Mouse (Mus musculus) MEL (cell line): ENCODE results near the gene Adamts4. TPM values are rescaled to one million over a fixed set of nuclear protein-coding genes. Genes with fewer than 3 reads are reported as not detected.

ENCODE experiments used
- DNase-seq: peaks from one replicate; pipeline ENCODE4 v3.0.0; 2011; ENCODE audit warnings: low read depth, low spot score
- H3K27ac ChIP-seq: 2 replicates; pipeline ENCODE4 v1.5.1; 2012; ENCODE audit warnings: low read depth, mild to moderate bottlenecking, control low read depth, low read length, moderate library complexity; ENCODE audit not compliant: control insufficient read depth
- H3K27me3 ChIP-seq, 2 experiments: fragments of 150-350 bp in 1 of 2; sonication (generic) in 1 of 2; 2 replicates each; pipeline ENCODE4 v1.6.1; 2012; ENCODE audit warnings: low read length in 2 of 2, mild to moderate bottlenecking in 2 of 2, improper control_type of control experiment in 1 of 2, moderate library complexity in 1 of 2; ENCODE audit not compliant: insufficient read depth in 2 of 2, control insufficient read depth in 1 of 2
- H3K36me3 ChIP-seq, 2 experiments: 2 replicates each; pipeline ENCODE4 v1.6.1; 2012 to 2014; ENCODE audit warnings: low read length in 2 of 2, improper control_type of control experiment in 1 of 2, inconsistent platforms in 1 of 2, mild to moderate bottlenecking in 1 of 2; ENCODE audit not compliant: insufficient read depth in 2 of 2, control insufficient read depth in 1 of 2
- H3K4me1 ChIP-seq, 2 experiments: fragments of 150-350 bp in 1 of 2; sonication (generic) in 1 of 2; 2 replicates each; pipeline ENCODE4 v1.6.1; 2012; ENCODE audit warnings: low read length in 2 of 2, improper control_type of control experiment in 1 of 2, mild to moderate bottlenecking in 1 of 2; ENCODE audit not compliant: insufficient read depth in 2 of 2, control insufficient read depth in 1 of 2
- H3K4me3 ChIP-seq, 2 experiments: fragments of 150-350 bp in 1 of 2; sonication (generic) in 1 of 2; 2 replicates each; pipeline ENCODE4 v1.5.1; 2012; ENCODE audit warnings: low read depth in 2 of 2, low read length in 2 of 2, mild to moderate bottlenecking in 2 of 2, moderate library complexity in 2 of 2, control low read depth in 1 of 2, improper control_type of control experiment in 1 of 2; ENCODE audit not compliant: control insufficient read depth in 1 of 2, insufficient read depth in 1 of 2
- H3K79me2 ChIP-seq: 2 replicates; pipeline ENCODE4 v1.6.1; 2012; ENCODE audit warnings: mild to moderate bottlenecking, low read length, moderate library complexity; ENCODE audit not compliant: control insufficient read depth, poor library complexity, insufficient read depth
- H3K9ac ChIP-seq: 2 replicates; pipeline ENCODE4 v1.6.1; 2012; ENCODE audit warnings: low read depth, mild to moderate bottlenecking, control low read depth, low read length, moderate library complexity; ENCODE audit not compliant: control insufficient read depth, poor library complexity, severe bottlenecking
- H3K9me3 ChIP-seq: fragments of 150-350 bp; sonication (generic); replicated peaks from 2 replicates; pipeline ENCODE4 v1.6.1; 2012; ENCODE audit warnings: mild to moderate bottlenecking, low read length, improper control_type of control experiment, moderate library complexity; ENCODE audit not compliant: insufficient read depth
- E2F4 ChIP-seq: IDR thresholded peaks from 2 replicates; pipeline ENCODE4 v1.6.1; 2011; ENCODE audit warnings: low read depth, low read length, improper control_type of control experiment, borderline replicate concordance
- ETS1 ChIP-seq: IDR thresholded peaks from 2 replicates; pipeline ENCODE4 v1.6.1; 2012; ENCODE audit warnings: low read depth, mild to moderate bottlenecking, inconsistent platforms, low read length, improper control_type of control experiment, moderate library complexity
- GABPA ChIP-seq: IDR thresholded peaks from 2 replicates; pipeline ENCODE4 v1.6.1; 2012; ENCODE audit warnings: low read depth, mild to moderate bottlenecking, inconsistent platforms, low read length, improper control_type of control experiment, moderate library complexity
- JUND ChIP-seq: IDR thresholded peaks from 2 replicates; pipeline ENCODE4 v1.6.1; 2011; ENCODE audit warnings: low read depth, mild to moderate bottlenecking, improper control_type of control experiment, low read length
- KAT2A ChIP-seq: conservative IDR thresholded peaks from 2 replicates; pipeline ENCODE4 v1.6.1; 2012; ENCODE audit warnings: low read depth, low read length, improper control_type of control experiment, inconsistent platforms
- MAFK ChIP-seq: IDR thresholded peaks from 2 replicates; pipeline ENCODE4 v1.6.1; 2011; ENCODE audit warnings: low read depth, mild to moderate bottlenecking, low read length, improper control_type of control experiment, borderline replicate concordance
- MAX ChIP-seq: IDR thresholded peaks from 2 replicates; pipeline ENCODE4 v1.6.1; 2011; ENCODE audit warnings: low read length, improper control_type of control experiment
- MAZ ChIP-seq: IDR thresholded peaks from 2 replicates; pipeline ENCODE4 v1.6.1; 2012; ENCODE audit warnings: low read depth, mild to moderate bottlenecking, inconsistent platforms, low read length, improper control_type of control experiment
- MXI1 ChIP-seq: IDR thresholded peaks from 2 replicates; pipeline ENCODE4 v1.6.1; 2011; ENCODE audit warnings: mild to moderate bottlenecking, low read depth, low read length, improper control_type of control experiment
- MYB ChIP-seq: IDR thresholded peaks from 2 replicates; pipeline ENCODE4 v1.6.1; 2011; ENCODE audit warnings: mild to moderate bottlenecking, low read depth, low read length, improper control_type of control experiment
- MYC ChIP-seq: IDR thresholded peaks from 2 replicates; pipeline ENCODE4 v1.6.1; 2011; ENCODE audit warnings: low read depth, mild to moderate bottlenecking, low read length, improper control_type of control experiment, moderate library complexity
- NELFE ChIP-seq: IDR thresholded peaks from 2 replicates; pipeline ENCODE4 v1.6.1; 2011; ENCODE audit warnings: low read depth, low read length, improper control_type of control experiment
- NRF1 ChIP-seq: IDR thresholded peaks from 2 replicates; pipeline ENCODE4 v1.6.1; 2014; ENCODE audit warnings: low read depth, mild to moderate bottlenecking, inconsistent platforms, low read length, improper control_type of control experiment, moderate library complexity; ENCODE audit not compliant: poor library complexity, insufficient read depth, severe bottlenecking
- RAD21 ChIP-seq: IDR thresholded peaks from 2 replicates; pipeline ENCODE4 v1.6.1; 2011; ENCODE audit warnings: mild to moderate bottlenecking, low read depth, low read length, improper control_type of control experiment
- RCOR1 ChIP-seq: IDR thresholded peaks from 2 replicates; pipeline ENCODE4 v1.6.1; 2012; ENCODE audit warnings: low read depth, mild to moderate bottlenecking, inconsistent platforms, low read length, improper control_type of control experiment
- SIN3A ChIP-seq: IDR thresholded peaks from 2 replicates; pipeline ENCODE4 v1.6.1; 2012; ENCODE audit warnings: low read length, improper control_type of control experiment, inconsistent platforms
- USF1 ChIP-seq: IDR thresholded peaks from 2 replicates; pipeline ENCODE4 v1.6.1; 2014; ENCODE audit warnings: low read depth, mild to moderate bottlenecking, inconsistent platforms, low read length, improper control_type of control experiment, moderate library complexity
- ZC3H11A ChIP-seq: IDR thresholded peaks from 2 replicates; pipeline ENCODE4 v1.6.1; 2012; ENCODE audit warnings: low read depth, mild to moderate bottlenecking, inconsistent platforms, low read length, improper control_type of control experiment
- ZKSCAN1 ChIP-seq: IDR thresholded peaks from 2 replicates; pipeline ENCODE4 v1.6.1; 2012; ENCODE audit warnings: low read depth, mild to moderate bottlenecking, inconsistent platforms, low read length, improper control_type of control experiment, moderate library complexity
- ZMIZ1 ChIP-seq: IDR thresholded peaks from 2 replicates; pipeline ENCODE4 v1.6.1; 2012; ENCODE audit warnings: low read depth, mild to moderate bottlenecking, inconsistent platforms, low read length, improper control_type of control experiment, moderate library complexity
- polyA plus RNA-seq, 2 experiments: library from polyadenylated mRNA; stranded (reverse) in 1 of 2; unstranded in 1 of 2; fragments of >175 nt in 1 of 2; fragments of >200 nt in 1 of 2; gene quantifications; 2 replicates each; pipeline versions ENCODE4 v1.2.1 to v1.2.4; 2012; ENCODE audit warnings: low replicate concordance in 2 of 2, low read depth in 1 of 2; ENCODE audit not compliant: insufficient read length in 2 of 2, insufficient read depth in 1 of 2, missing spikeins in 1 of 2
- total RNA-seq: library from RNA; depleted of rRNA; stranded (reverse); fragments of 300-350 nt; gene quantifications from 2 replicates; pipeline ENCODE4 v1.2.3, GENCODE M21; 2012

Adamts4 gene
- total and polyA plus RNA-seq, 3 experiments: 0.03 TPM; not detected in 2

DNA sequence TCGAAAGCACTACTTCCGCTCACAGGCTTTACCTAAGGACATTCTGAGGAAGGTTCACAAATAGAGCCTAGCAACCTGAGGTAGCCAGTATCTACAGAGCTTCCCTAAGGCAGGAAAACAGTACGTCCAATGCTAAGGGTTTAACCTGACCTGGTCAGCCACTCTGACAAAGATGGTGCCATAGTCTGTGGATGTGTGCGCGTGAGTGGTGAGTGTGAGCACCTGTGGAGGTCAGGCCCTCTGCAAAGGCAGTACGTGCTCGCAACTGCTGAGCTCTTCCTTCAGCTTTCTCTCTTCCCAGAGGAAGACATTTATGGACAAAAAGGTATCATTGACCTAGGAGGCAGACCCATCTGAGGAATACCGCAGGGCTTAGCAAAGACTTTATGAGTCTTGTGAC is 28.2 kb downstream of the Adamts4 start:
- no peaks in the 10 kb centered on the region for H3K9me3 ChIP-seq
- no peak for DNase-seq
- H3K4me3 ChIP-seq: no peak overlapping the region
- no peak for TF ChIP-seq ETS1
- no peak for TF ChIP-seq SIN3A
- no peak for TF ChIP-seq JUND
- no peaks in the 10 kb centered on the region for H3K27me3 ChIP-seq
- H3K27ac ChIP-seq: no peak overlapping the region
- peaks cover 0 to 10% of the 10 kb centered on the region in 2 experiments; a peak in 1 of 4 replicates for H3K4me1 ChIP-seq
- H3K9ac ChIP-seq: no peak overlapping the region
- H3K36me3 ChIP-seq: peaks cover 1 to 10% of the 10 kb centered on the region in 2 experiments
- peaks cover 4% of the 10 kb centered on the region; the same call in 1 of the 2 replicates for H3K79me2 ChIP-seq

DNA sequence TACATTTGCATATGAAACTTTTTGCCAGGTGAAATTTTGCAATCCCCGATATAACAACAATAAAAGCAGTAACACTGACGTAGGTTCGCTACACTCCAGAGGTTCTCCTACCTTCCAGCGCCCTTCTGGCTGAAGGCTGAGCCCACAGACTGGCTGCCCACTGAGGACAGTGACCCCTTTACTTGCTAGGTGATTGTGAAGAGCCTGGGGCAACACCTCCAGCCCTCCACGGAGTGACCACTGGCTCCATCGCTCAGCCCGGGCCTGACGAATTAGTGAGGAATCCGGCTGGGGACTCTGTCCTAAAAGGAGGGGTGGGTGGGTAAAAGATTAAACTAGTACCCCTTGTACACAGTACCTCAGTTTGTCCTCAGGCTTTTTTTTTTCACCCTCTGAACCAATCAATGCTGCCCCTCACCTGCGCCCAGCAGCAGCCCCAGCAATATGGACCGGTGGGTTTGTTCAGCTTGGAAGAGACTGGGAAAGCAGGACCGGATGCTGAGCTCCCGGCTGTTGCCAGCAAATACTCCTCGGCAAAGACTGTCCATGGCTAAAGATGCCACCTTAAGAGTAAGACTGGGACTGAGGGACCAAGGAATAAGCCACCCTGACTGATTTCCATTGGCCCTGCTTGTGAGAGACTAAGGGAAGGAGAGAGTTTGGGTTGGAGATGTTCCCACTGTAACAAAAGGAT is 28.9 kb downstream of the Adamts4 start:
- H3K9ac ChIP-seq: no peak overlapping the region; the same call in 1 of the 2 replicates
- H3K79me2 ChIP-seq: peaks cover 4% of the 10 kb centered on the region; the same call in 1 of the 2 replicates
- no peak overlapping the region; a peak in 1 of 4 replicates for H3K4me3 ChIP-seq
- peaks cover 0 to 10% of the 10 kb centered on the region in 2 experiments; a peak in 1 of 4 replicates for H3K4me1 ChIP-seq
- peaks cover 1 to 10% of the 10 kb centered on the region in 2 experiments for H3K36me3 ChIP-seq
- TF ChIP-seq JUND (no peak), KAT2A (no peak), MAX (no peak), USF1 (no peak), ZC3H11A (no peak), RCOR1 (no peak), ZKSCAN1 (no peak), ZMIZ1 (no peak), MYB (no peak), NRF1 (no peak), E2F4 (no peak), MYC (no peak), RAD21 (no peak), MAFK (no peak), MAZ (no peak), NELFE (no peak), GABPA (no peak), MXI1 (no peak)
- H3K9me3 ChIP-seq: no peaks in the 10 kb centered on the region
- H3K27ac ChIP-seq: no peak overlapping the region
- no peaks in the 10 kb centered on the region for H3K27me3 ChIP-seq
- no peak for DNase-seq
